Mouse (Mus musculus) midbrain, postnatal 0 days (tissue): ENCODE results near the gene Sycp2. TPM values are rescaled to one million over a fixed set of nuclear protein-coding genes. Genes with fewer than 3 reads are reported as not detected.

Experiments
- ATAC-seq: fragments of 200-750 bp; cut with Nextera tagmentation; 2 replicates; pipeline ENCODE4 v1.8.0; 2017; ENCODE audit warnings: moderate number of reproducible peaks, mild to moderate bottlenecking, moderate TSS enrichment, moderate library complexity; ENCODE audit not compliant: low FRiP score
- DNase-seq: peaks from one replicate; pipeline ENCODE4 v3.0.0-alpha.2; 2015; ENCODE audit warnings: low spot score
- H3K27ac ChIP-seq: fragments of 300-500 bp; sonication (generic); 2 replicates; pipeline ENCODE4 v1.5.1; 2014; ENCODE audit warnings: low read depth, mild to moderate bottlenecking, low read length, mixed read lengths
- H3K27me3 ChIP-seq: fragments of 300-500 bp; sonication (generic); 2 replicates; pipeline ENCODE4 v1.6.1; 2014; ENCODE audit warnings: low read length, control low read depth, mixed read lengths; ENCODE audit not compliant: insufficient read depth
- H3K36me3 ChIP-seq: fragments of 300-500 bp; sonication (generic); 2 replicates; pipeline ENCODE4 v1.6.1; 2014; ENCODE audit warnings: low read length, control low read depth, mixed read lengths; ENCODE audit not compliant: insufficient read depth
- H3K4me1 ChIP-seq: fragments of 300-500 bp; sonication (generic); 2 replicates; pipeline ENCODE4 v1.6.1; 2014; ENCODE audit warnings: mild to moderate bottlenecking, control low read depth, antibody characterized with exemption, low read length, mixed read lengths; ENCODE audit not compliant: insufficient read depth
- H3K4me2 ChIP-seq: fragments of 300-500 bp; sonication (generic); 2 replicates; pipeline ENCODE4 v1.6.1; 2014; ENCODE audit warnings: low read depth, mild to moderate bottlenecking, low read length, mixed read lengths; ENCODE audit not compliant: poor library complexity, severe bottlenecking
- H3K4me3 ChIP-seq: fragments of 300-500 bp; sonication (generic); 2 replicates; pipeline ENCODE4 v1.5.1; 2014; ENCODE audit warnings: low read depth, mild to moderate bottlenecking, low read length, moderate library complexity
- H3K9ac ChIP-seq: fragments of 300-500 bp; sonication (generic); replicated peaks from 2 replicates; pipeline ENCODE4 v1.6.1; 2014; ENCODE audit warnings: mild to moderate bottlenecking, low read length, moderate library complexity, mixed read lengths; ENCODE audit not compliant: poor library complexity, severe bottlenecking
- H3K9me3 ChIP-seq: fragments of 300-500 bp; sonication (generic); 2 replicates; pipeline ENCODE4 v1.6.1; 2016; ENCODE audit warnings: low read length, control low read depth
- CTCF ChIP-seq: IDR thresholded peaks from 2 replicates; pipeline ENCODE4 v1.5.1; 2016; ENCODE audit warnings: antibody characterized with exemption, mild to moderate bottlenecking
- WGBS: fragments of 180-500 bp; shearing (Covaris S2); extraction: QIAGEN DNeasy Blood & Tissue Kit; methylation state at CpG from one replicate; pipeline ENCODE4 v1.1.7; 2014; 5-methylcytosine and 5-hydroxymethylcytosine counted together
- polyA plus RNA-seq: library from polyadenylated mRNA; unstranded; fragments of >200 nt; fragmentation: Nextera tagmentation; extraction: Ambion mirVana; gene quantifications from 2 replicates; pipeline ENCODE4 v1.2.1, GENCODE M21; 2015
- total RNA-seq: library from RNA; depleted of rRNA; stranded (reverse); fragments of >200 nt; gene quantifications from 2 replicates; pipeline ENCODE4 v1.2.3, GENCODE M21; 2014

Gene Sycp2
- total and polyA plus RNA-seq, 2 experiments from 2014 or later = 0.44 TPM

GRCm38 (mm10) chr2:178339044-178339443 is 68.4 kb downstream of the Sycp2 start:
- Histone ChIP-seq H3K36me3 (peaks cover 14% of the 10 kb centered on the region), H3K9ac (no peak overlapping the region), H3K4me1 (no peaks in the 10 kb centered on the region), H3K4me3 (no peak overlapping the region), H3K4me2 (no peak overlapping the region), H3K27me3 (no peaks in the 10 kb centered on the region), H3K27ac (no peak overlapping the region), H3K9me3 (no peaks in the 10 kb centered on the region)
- WGBS = 2% methylated on average over 2 of the region's 2 CpGs
- peak; percentile 84 for TF ChIP-seq CTCF
- ATAC-seq (0 out of 2 replicates have a peak, but pooled peaks have one; percentile 23), DNase-seq (peak; percentile 28)

GRCm38 (mm10) chr2:178337878-178338277 is 69.6 kb downstream of the Sycp2 start:
- H3K4me2 ChIP-seq = no peak overlapping the region
- H3K36me3 ChIP-seq = peaks cover 16% of the 10 kb centered on the region
- no peak overlapping the region for H3K27ac ChIP-seq
- no peaks in the 10 kb centered on the region for H3K9me3 ChIP-seq
- no peaks in the 10 kb centered on the region for H3K4me1 ChIP-seq
- no peaks in the 10 kb centered on the region for H3K27me3 ChIP-seq
- ATAC-seq (no peak), DNase-seq (peak; percentile 55)
- TF ChIP-seq CTCF = peak; percentile 85
- no peak overlapping the region for H3K4me3 ChIP-seq
- 37% methylated on average over 1 of the region's 1 CpGs for WGBS
- no peak overlapping the region for H3K9ac ChIP-seq

GRCm38 (mm10) chr2:178329986-178330385 is 77.5 kb downstream of the Sycp2 start:
- H3K4me1 ChIP-seq = peaks cover 17% of the 10 kb centered on the region
- ATAC-seq (no peak), DNase-seq (no peak)
- no peaks in the 10 kb centered on the region for H3K27me3 ChIP-seq
- 41% methylated on average over 1 of the region's 1 CpGs for WGBS
- H3K27ac ChIP-seq = peak overlapping the region; percentile 55; the same call in 1 of the 2 replicates
- H3K9me3 ChIP-seq = no peaks in the 10 kb centered on the region
- H3K36me3 ChIP-seq = peaks cover 16% of the 10 kb centered on the region
- TF ChIP-seq CTCF = no peak
- peak overlapping the region; percentile 66 for H3K4me2 ChIP-seq
- peak overlapping the region; percentile 40 for H3K4me3 ChIP-seq
- H3K9ac ChIP-seq = peak overlapping the region; percentile 44; the same call in 1 of the 2 replicates

- H3K4me1 ChIP-seq = peaks cover 17% of the 10 kb centered on the region
- DNase-seq (peak; percentile 61), ATAC-seq (no peak)
- H3K36me3 ChIP-seq = peaks cover 16% of the 10 kb centered on the region
- H3K4me3 ChIP-seq = peak overlapping the region; percentile 40
- no peak for TF ChIP-seq CTCF
- H3K4me2 ChIP-seq = peak overlapping the region; percentile 66
- H3K9ac ChIP-seq = peak overlapping the region; percentile 44
- H3K27me3 ChIP-seq = no peaks in the 10 kb centered on the region
- peak overlapping the region; percentile 55 for H3K27ac ChIP-seq
- 52% methylated on average over 5 of the region's 5 CpGs for WGBS
- H3K9me3 ChIP-seq = no peaks in the 10 kb centered on the region
Observed at GRCm38 (mm10) chr2:178329551-178329950, 77.9 kb downstream of the Sycp2 start.

- WGBS = 9% methylated on average over 12 of the region's 12 CpGs
- Histone ChIP-seq H3K27ac (peak overlapping the region; percentile 76), H3K36me3 (peaks cover 12% of the 10 kb centered on the region), H3K9ac (peak overlapping the region; percentile 59), H3K27me3 (no peaks in the 10 kb centered on the region), H3K9me3 (no peaks in the 10 kb centered on the region), H3K4me2 (peak overlapping the region; percentile 66), H3K4me1 (peaks cover 17% of the 10 kb centered on the region), H3K4me3 (peak overlapping the region; percentile 40)
- ATAC-seq (peak; percentile 91), DNase-seq (peak; percentile 93)
- TF ChIP-seq CTCF = no peak
Observed at GRCm38 (mm10) chr2:178327466-178328040, 79.9 kb downstream of the Sycp2 start.

GRCm38 (mm10) chr2:178326750-178327465 is 80.6 kb downstream of the Sycp2 start:
- peak overlapping the region; percentile 66 for H3K4me2 ChIP-seq
- DNase-seq (no peak), ATAC-seq (peak; percentile 11)
- peak overlapping the region; percentile 40; the same call in 1 of the 2 replicates for H3K4me3 ChIP-seq
- no peaks in the 10 kb centered on the region for H3K27me3 ChIP-seq
- TF ChIP-seq CTCF = peak; percentile 14; the same call in 1 of the 2 replicates
- H3K9ac ChIP-seq = no peak overlapping the region; the same call in 1 of the 2 replicates
- no peaks in the 10 kb centered on the region for H3K9me3 ChIP-seq
- WGBS = 27% methylated on average over 5 of the region's 5 CpGs
- H3K27ac ChIP-seq = peak overlapping the region; percentile 76
- peaks cover 6% of the 10 kb centered on the region for H3K36me3 ChIP-seq
- peaks cover 17% of the 10 kb centered on the region for H3K4me1 ChIP-seq
